Mouse (Mus musculus) G1E (cell line): ENCODE data around the gene Tm6sf1. TPM values are rescaled to one million over a fixed set of nuclear protein-coding genes. Genes with fewer than 3 reads are reported as not detected.

Source experiments
- ATAC-seq: 2 replicates; pipeline ENCODE4 v1.8.0; 2016; ENCODE audit warnings: mild to moderate bottlenecking; ENCODE audit not compliant: insufficient number of reproducible peaks, poor library complexity, low FRiP score, severe bottlenecking; ENCODE audit errors: extremely low read depth
- DNase-seq: peaks from one replicate; pipeline ENCODE4 v3.0.0; 2012; ENCODE audit warnings: low spot score
- H3K27me3 ChIP-seq: 2 replicates; pipeline ENCODE4 v1.6.1; 2012; ENCODE audit warnings: mild to moderate bottlenecking, low read length, inconsistent platforms; ENCODE audit not compliant: insufficient read depth
- H3K36me3 ChIP-seq: replicated peaks from 2 replicates; pipeline ENCODE3; 2012; ENCODE audit warnings: mild to moderate bottlenecking, inconsistent platforms
- H3K4me1 ChIP-seq: 2 replicates; pipeline ENCODE4 v1.6.1; 2012; ENCODE audit warnings: low read depth, low read length, inconsistent platforms, mixed read lengths; ENCODE audit not compliant: insufficient read depth
- H3K4me3 ChIP-seq: 2 replicates; pipeline ENCODE4 v1.5.1; 2012; ENCODE audit warnings: low read depth, mild to moderate bottlenecking, inconsistent platforms, low read length, moderate library complexity, mixed read lengths
- H3K9me3 ChIP-seq: replicated peaks from 2 replicates; pipeline ENCODE4 v1.6.1; 2012; ENCODE audit warnings: inconsistent platforms
- CTCF ChIP-seq: IDR thresholded peaks from 2 replicates; pipeline ENCODE4 v1.5.1; 2012; ENCODE audit warnings: low read depth, low read length, inconsistent platforms, mixed read lengths
- GATA1 ChIP-seq: IDR thresholded peaks from 2 replicates; pipeline ENCODE4 v1.6.1; 2012; ENCODE audit warnings: borderline replicate concordance, low read length, inconsistent platforms, mixed read lengths
- GATA2 ChIP-seq: IDR thresholded peaks from 2 replicates; pipeline ENCODE4 v1.6.1; 2012; ENCODE audit warnings: low read depth, low read length, inconsistent platforms, borderline replicate concordance
- POLR2AphosphoS5 ChIP-seq: IDR thresholded peaks from 2 replicates; pipeline ENCODE4 v1.6.1; 2012; ENCODE audit warnings: low read depth, low read length, inconsistent platforms; ENCODE audit not compliant: insufficient replicate concordance
- TAL1 ChIP-seq: conservative IDR thresholded peaks from 2 replicates; pipeline ENCODE4 v1.6.1; 2012; ENCODE audit warnings: low read depth, low read length, inconsistent platforms, mixed read lengths
- polyA plus RNA-seq: library from polyadenylated mRNA; stranded (reverse); fragments of >175 nt; gene quantifications from 2 replicates; pipeline ENCODE4 v1.2.3, GENCODE M21; 2012
- total RNA-seq, 2 experiments: library from RNA; stranded (forward) in 1 of 2; stranded (reverse) in 1 of 2; fragments of 200-1000 nt in 1 of 2; fragments of >200 nt in 1 of 2; fragmentation: Nextera tagmentation in 1 of 2; gene quantifications; 2 replicates each; pipeline ENCODE4 v1.2.3; 2014 to 2017

The Tm6sf1 gene
- total and polyA plus RNA-seq, 3 experiments: 0.11 TPM; not detected in 2

DNA sequence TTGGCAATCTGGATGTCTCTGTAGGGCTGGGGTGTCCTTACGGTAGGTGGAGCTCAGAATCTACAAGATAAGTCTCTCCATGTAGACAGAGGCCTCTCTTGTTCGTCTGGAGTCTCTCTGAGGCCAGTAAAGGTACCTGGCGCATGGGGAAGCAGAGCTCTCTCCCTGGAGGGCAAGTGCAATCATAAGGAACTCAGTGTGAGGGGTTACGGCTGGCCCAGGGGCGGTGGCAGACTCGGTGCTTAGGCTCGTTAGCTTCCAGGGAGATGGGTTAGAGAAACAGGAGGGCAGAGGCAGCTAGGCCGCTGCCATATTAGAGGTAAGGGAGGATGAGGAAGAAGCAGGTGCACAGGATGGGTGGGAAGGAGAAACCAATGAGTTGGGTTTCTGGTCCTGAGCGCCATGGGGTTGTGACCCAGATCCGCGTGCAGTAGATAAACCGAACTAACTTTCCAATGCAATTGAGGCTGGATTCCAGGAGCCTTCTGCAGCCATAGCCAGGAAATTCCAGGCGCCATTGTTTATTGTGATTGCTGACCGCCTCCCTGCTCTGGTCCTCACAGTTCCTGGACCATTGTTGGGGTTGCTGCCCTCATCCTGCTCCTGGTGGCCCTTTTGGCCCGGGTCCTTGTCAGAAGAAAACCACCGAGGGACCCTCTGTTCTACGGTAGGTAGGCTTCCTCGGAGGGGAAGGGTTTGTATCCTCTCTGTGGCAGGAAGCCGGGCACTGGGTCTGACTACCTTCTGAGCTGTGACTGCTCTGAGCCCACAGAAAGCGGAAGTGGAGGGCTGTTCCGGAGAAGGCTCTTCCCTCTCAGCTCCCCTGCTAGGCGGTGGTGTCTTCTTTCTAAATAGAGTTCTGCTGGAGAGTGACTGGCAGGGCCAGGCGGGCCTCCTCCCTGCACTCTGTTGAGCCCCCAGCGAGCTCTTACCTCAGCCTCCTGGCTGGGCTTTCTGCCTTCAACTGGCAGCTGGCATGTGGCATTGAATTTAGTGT is 4.1 kb downstream of the Tm6sf1 start:
- no peak for DNase-seq
- Histone ChIP-seq H3K4me1 (peaks cover 11% of the 10 kb centered on the region), H3K4me3 (no peak overlapping the region), H3K27me3 (peaks cover 21% of the 10 kb centered on the region), H3K9me3 (no peaks in the 10 kb centered on the region), H3K36me3 (no peaks in the 10 kb centered on the region)
- TF ChIP-seq TAL1 (no peak), GATA1 (no peak), CTCF (no peak), GATA2 (no peak), POLR2AphosphoS5 (no peak)
- ATAC-seq: no peak

GRCm38 (mm10) chr7:81864552-81864951 is 5.8 kb downstream of the Tm6sf1 start:
- DNase-seq: no peak
- no peak for TF ChIP-seq TAL1
- no peak for TF ChIP-seq CTCF
- TF ChIP-seq POLR2AphosphoS5: no peak
- TF ChIP-seq GATA1: no peak
- TF ChIP-seq GATA2: no peak
- Histone ChIP-seq H3K9me3 (no peaks in the 10 kb centered on the region), H3K4me1 (peaks cover 11% of the 10 kb centered on the region), H3K27me3 (peaks cover 17% of the 10 kb centered on the region), H3K36me3 (no peaks in the 10 kb centered on the region), H3K4me3 (no peak overlapping the region; the same call in 1 of the 2 replicates)
- ATAC-seq: no peak

DNA sequence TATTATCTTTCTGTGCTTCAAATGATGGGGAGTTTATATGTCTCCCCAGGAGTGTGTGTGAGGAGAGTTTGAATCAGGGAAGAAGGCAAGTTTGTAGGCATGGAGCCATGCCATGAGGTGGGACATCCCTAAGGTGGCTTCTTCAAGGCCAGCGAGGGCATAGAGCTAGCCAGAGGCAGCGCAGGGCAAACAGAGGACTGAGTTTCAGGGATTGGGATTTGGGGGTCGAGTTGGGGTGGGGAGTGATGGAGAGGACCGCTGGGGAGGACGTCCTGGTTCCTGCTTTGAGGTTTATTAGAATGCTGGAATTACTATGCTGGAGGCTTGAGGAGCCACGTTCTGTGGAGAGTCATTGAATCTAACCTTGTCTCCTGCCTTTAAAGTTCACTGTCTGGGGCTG is 7.1 kb downstream of the Tm6sf1 start:
- no peak for ATAC-seq
- DNase-seq: no peak
- Histone ChIP-seq H3K36me3 (no peaks in the 10 kb centered on the region), H3K9me3 (no peaks in the 10 kb centered on the region), H3K4me3 (no peak overlapping the region), H3K4me1 (peaks cover 11% of the 10 kb centered on the region), H3K27me3 (peaks cover 14% of the 10 kb centered on the region; the same call in 1 of the 2 replicates)
- TF ChIP-seq GATA1: no peak
- no peak for TF ChIP-seq TAL1
- TF ChIP-seq POLR2AphosphoS5: no peak
- TF ChIP-seq GATA2: no peak
- no peak for TF ChIP-seq CTCF

DNA sequence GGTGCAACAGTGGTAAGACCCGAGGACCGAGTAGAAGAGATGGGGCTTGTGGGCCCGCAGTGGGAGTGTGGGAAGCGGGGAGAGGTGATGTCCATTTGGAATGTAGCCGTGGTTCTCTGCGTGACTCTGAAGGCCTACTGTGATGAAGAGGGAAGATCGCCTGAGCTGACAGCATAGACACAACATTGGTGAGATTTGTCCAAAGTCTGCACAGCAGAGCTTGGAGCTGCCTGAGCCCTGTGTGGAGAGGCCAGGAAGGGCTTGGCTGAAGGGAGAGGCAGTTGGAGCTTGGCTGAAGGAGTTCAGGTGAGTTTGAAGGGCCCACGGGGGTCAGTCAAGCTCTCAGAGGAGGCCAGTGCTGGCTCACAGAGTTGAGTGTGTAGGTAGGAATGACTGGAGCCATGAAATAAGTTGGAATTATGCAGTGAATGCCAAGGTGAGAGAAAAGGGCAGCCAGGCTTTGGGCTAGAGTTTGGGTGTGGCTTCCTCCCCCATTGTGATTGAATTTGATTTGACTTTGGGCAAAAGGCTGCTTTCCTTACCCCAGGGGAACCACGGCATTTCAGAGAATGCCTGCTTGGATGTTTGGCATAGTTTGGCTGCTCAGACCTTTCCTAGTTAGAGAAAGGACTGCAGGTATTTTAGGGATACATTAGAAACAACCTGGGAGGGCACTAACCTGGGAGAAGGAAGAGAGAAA is 8.6 kb downstream of the Tm6sf1 start:
- ATAC-seq (no peak), DNase-seq (no peak)
- Histone ChIP-seq H3K36me3 (no peaks in the 10 kb centered on the region), H3K4me3 (no peak overlapping the region), H3K9me3 (no peaks in the 10 kb centered on the region), H3K4me1 (peaks cover 11% of the 10 kb centered on the region), H3K27me3 (peaks cover 18% of the 10 kb centered on the region; the same call in 1 of the 2 replicates)
- TF ChIP-seq CTCF: no peak
- no peak for TF ChIP-seq GATA1
- TF ChIP-seq GATA2: no peak
- TF ChIP-seq TAL1: no peak
- TF ChIP-seq POLR2AphosphoS5: no peak

GRCm38 (mm10) chr7:81868158-81868557 is 9.4 kb downstream of the Tm6sf1 start:
- TF ChIP-seq GATA1: no peak
- peak; percentile 91 for TF ChIP-seq CTCF
- peaks cover 11% of the 10 kb centered on the region for H3K4me1 ChIP-seq
- H3K9me3 ChIP-seq: no peaks in the 10 kb centered on the region
- no peaks in the 10 kb centered on the region for H3K36me3 ChIP-seq
- peak; percentile 65 for DNase-seq
- peaks cover 15% of the 10 kb centered on the region; the same call in 1 of the 2 replicates for H3K27me3 ChIP-seq
- ATAC-seq: peak; percentile 57
- H3K4me3 ChIP-seq: no peak overlapping the region

DNA sequence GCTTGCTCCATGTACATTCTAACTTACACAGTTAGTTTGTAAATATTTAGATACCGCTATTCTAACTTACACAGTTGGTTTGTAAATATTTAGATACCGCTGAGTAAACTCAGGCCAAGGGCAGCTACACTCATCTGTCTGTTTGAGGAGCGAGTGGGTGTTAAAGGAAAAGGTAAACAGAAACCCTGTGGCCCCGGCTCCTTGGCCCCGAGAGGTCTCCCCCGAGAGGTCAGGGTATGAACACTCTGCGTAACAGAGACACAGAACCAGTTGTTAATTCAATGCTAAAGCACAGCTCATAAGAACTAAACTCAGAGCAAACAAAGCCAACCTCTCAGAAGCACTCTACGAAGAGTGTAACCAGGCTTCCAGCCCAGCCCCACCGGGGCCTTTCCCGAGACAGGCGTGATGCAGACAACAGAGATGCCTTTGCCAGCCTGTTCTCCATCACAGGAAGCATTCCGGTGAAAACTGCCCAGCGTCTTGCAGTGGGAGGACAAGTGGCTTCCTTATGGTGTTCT is 13.8 kb downstream of the Tm6sf1 start:
- H3K9me3 ChIP-seq: no peaks in the 10 kb centered on the region
- no peak overlapping the region for H3K4me3 ChIP-seq
- DNase-seq (no peak), ATAC-seq (no peak)
- no peaks in the 10 kb centered on the region for H3K4me1 ChIP-seq
- H3K27me3 ChIP-seq: peaks cover 6% of the 10 kb centered on the region; the same call in 1 of the 2 replicates
- TF ChIP-seq CTCF (no peak), TAL1 (no peak), GATA2 (no peak), GATA1 (no peak), POLR2AphosphoS5 (no peak)
- no peaks in the 10 kb centered on the region for H3K36me3 ChIP-seq
